Mouse (Mus musculus) kidney, embryonic 16.5 days (tissue): Measurements from ENCODE around the gene Srpk1. TPM values are rescaled to one million over a fixed set of nuclear protein-coding genes. Genes with fewer than 3 reads are reported as not detected.

Experiments
- ATAC-seq: fragments of 200-750 bp; cut with Nextera tagmentation; 2 replicates; pipeline ENCODE4 v1.8.0; 2017; ENCODE audit warnings: moderate TSS enrichment; ENCODE audit not compliant: low FRiP score, low TSS enrichment
- H3K27ac ChIP-seq: fragments of 300-500 bp; sonication (generic); 2 replicates; pipeline ENCODE4 v1.5.1; 2014; ENCODE audit warnings: low read length
- H3K27me3 ChIP-seq: fragments of 300-500 bp; sonication (generic); 2 replicates; pipeline ENCODE4 v1.6.1; 2014; ENCODE audit warnings: low read length, control low read depth, mixed read lengths; ENCODE audit not compliant: insufficient read depth
- H3K36me3 ChIP-seq: fragments of 300-500 bp; sonication (generic); 2 replicates; pipeline ENCODE4 v1.6.1; 2014; ENCODE audit warnings: low read length, control low read depth, mixed read lengths; ENCODE audit not compliant: insufficient read depth
- H3K4me1 ChIP-seq: fragments of 300-500 bp; sonication (generic); 2 replicates; pipeline ENCODE4 v1.6.1; 2014; ENCODE audit warnings: low read length, control low read depth, mixed read lengths; ENCODE audit not compliant: insufficient read depth
- H3K4me2 ChIP-seq: fragments of 300-500 bp; sonication (generic); replicated peaks from 2 replicates; pipeline ENCODE4 v1.6.1; 2014; ENCODE audit warnings: low read depth, low read length
- H3K4me3 ChIP-seq: fragments of 300-500 bp; sonication (generic); 2 replicates; pipeline ENCODE4 v1.5.1; 2014; ENCODE audit warnings: mild to moderate bottlenecking, low read length
- H3K9ac ChIP-seq: fragments of 300-500 bp; sonication (generic); replicated peaks from 2 replicates; pipeline ENCODE4 v1.6.1; 2014; ENCODE audit warnings: low read length
- H3K9me3 ChIP-seq: fragments of 300-500 bp; sonication (generic); 2 replicates; pipeline ENCODE4 v1.6.1; 2016; ENCODE audit warnings: low read length, control low read depth
- WGBS: fragments of 180-500 bp; shearing (Covaris S2); extraction: QIAGEN DNeasy Blood & Tissue Kit; methylation state at CpG from one replicate; pipeline ENCODE4 v1.1.7; 2014; 5-methylcytosine and 5-hydroxymethylcytosine counted together
- polyA plus RNA-seq: library from polyadenylated mRNA; unstranded; fragments of >200 nt; fragmentation: Nextera tagmentation; extraction: Ambion mirVana; gene quantifications from 2 replicates; pipeline ENCODE4 v1.2.1, GENCODE M21; 2015

Gene Srpk1
- polyA plus RNA-seq, 1 experiment from 2014 or later = 73.7 TPM

- 90% methylated on average over 5 of the region's 5 CpGs for WGBS
- no peak overlapping the region for H3K4me3 ChIP-seq
- no peak overlapping the region for H3K27ac ChIP-seq
- H3K4me1 ChIP-seq = peaks cover 3% of the 10 kb centered on the region; the same call in 1 of the 2 replicates
- no peaks in the 10 kb centered on the region for H3K9me3 ChIP-seq
- H3K36me3 ChIP-seq = peaks cover 57% of the 10 kb centered on the region
- no peaks in the 10 kb centered on the region for H3K27me3 ChIP-seq
- no peak overlapping the region for H3K9ac ChIP-seq
- no peak for ATAC-seq
- H3K4me2 ChIP-seq = no peak overlapping the region
These were observed 31.0 kb downstream of the Srpk1 start for GRCm38 (mm10) chr17:28591476-28591875.

GRCm38 (mm10) chr17:28590596-28590995 lies 31.9 kb downstream of the Srpk1 start:
- Histone ChIP-seq H3K9ac (no peak overlapping the region), H3K27ac (no peak overlapping the region), H3K4me2 (no peak overlapping the region), H3K4me1 (peaks cover 3% of the 10 kb centered on the region; the same call in 1 of the 2 replicates), H3K4me3 (no peak overlapping the region), H3K27me3 (no peaks in the 10 kb centered on the region), H3K9me3 (no peaks in the 10 kb centered on the region), H3K36me3 (peaks cover 48% of the 10 kb centered on the region)
- no peak for ATAC-seq
- WGBS = 88% methylated on average over 3 of the region's 3 CpGs

- Histone ChIP-seq H3K36me3 (peaks cover 42% of the 10 kb centered on the region), H3K4me2 (no peak overlapping the region)
These were observed 33.9 kb downstream of the Srpk1 start for GRCm38 (mm10) chr17:28588591-28588990.

GRCm38 (mm10) chr17:28586509-28586908 lies 36.0 kb downstream of the Srpk1 start:
- H3K4me3 ChIP-seq = no peak overlapping the region

More at GRCm38 (mm10) chr17:28588591-28588990, 33.9 kb downstream of the Srpk1 start:
- Histone ChIP-seq H3K9ac (no peak overlapping the region), H3K27me3 (no peaks in the 10 kb centered on the region), H3K9me3 (no peaks in the 10 kb centered on the region), H3K27ac (peak overlapping the region; percentile 23; the same call in 1 of the 2 replicates), H3K4me3 (no peak overlapping the region), H3K4me1 (peaks cover 3% of the 10 kb centered on the region; the same call in 1 of the 2 replicates)
- WGBS = 76% methylated on average over 2 of the region's 2 CpGs
- ATAC-seq = no peak

GRCm38 (mm10) chr17:28581056-28581455 lies 41.5 kb downstream of the Srpk1 start:
- H3K9ac ChIP-seq = no peak overlapping the region
- no peak overlapping the region for H3K27ac ChIP-seq
- H3K4me3 ChIP-seq = no peak overlapping the region
- no peak for ATAC-seq
- H3K9me3 ChIP-seq = no peaks in the 10 kb centered on the region
- H3K4me1 ChIP-seq = no peaks in the 10 kb centered on the region; the same call in 1 of the 2 replicates
- H3K27me3 ChIP-seq = no peaks in the 10 kb centered on the region
- H3K36me3 ChIP-seq = no peaks in the 10 kb centered on the region
- WGBS = 66% methylated on average over 2 of the region's 2 CpGs
- no peak overlapping the region for H3K4me2 ChIP-seq

More at GRCm38 (mm10) chr17:28586509-28586908, 36.0 kb downstream of the Srpk1 start:
- Histone ChIP-seq H3K9ac (no peak overlapping the region), H3K27me3 (no peaks in the 10 kb centered on the region), H3K4me1 (peaks cover 3% of the 10 kb centered on the region; the same call in 1 of the 2 replicates), H3K9me3 (no peaks in the 10 kb centered on the region), H3K36me3 (peaks cover 31% of the 10 kb centered on the region), H3K27ac (no peak overlapping the region), H3K4me2 (no peak overlapping the region)
- no peak for ATAC-seq
- 71% methylated on average over 3 of the region's 3 CpGs for WGBS

- ATAC-seq = peak; percentile 69; the same call in 1 of the 2 replicates
- no peak overlapping the region for H3K27ac ChIP-seq
- WGBS = under 1% methylated on average over 9 of the region's 9 CpGs
These were observed 42.1 kb downstream of the Srpk1 start for GRCm38 (mm10) chr17:28580396-28580795.

GRCm38 (mm10) chr17:28575244-28576125 lies 47.0 kb downstream of the Srpk1 start, which contains the start of gene Lhfpl5:
Lhfpl5 (plus strand) TSS chr17:28575641.
- Histone ChIP-seq H3K36me3 (no peaks in the 10 kb centered on the region), H3K4me1 (peaks cover 4% of the 10 kb centered on the region), H3K9me3 (no peaks in the 10 kb centered on the region), H3K27ac (no peak within 1 kb of the TSS), H3K4me3 (peak within 1 kb of the TSS; percentile 29), H3K27me3 (no peaks in the 10 kb centered on the region), H3K4me2 (peak within 1 kb of the TSS; percentile 56), H3K9ac (no peak within 1 kb of the TSS)
- peak; percentile 87 for ATAC-seq
- WGBS = 15% methylated on average over 49 of the region's 50 CpGs

More at GRCm38 (mm10) chr17:28580396-28580795, 42.1 kb downstream of the Srpk1 start:
- no peak overlapping the region for H3K4me3 ChIP-seq
- no peaks in the 10 kb centered on the region for H3K9me3 ChIP-seq
- H3K4me1 ChIP-seq = peaks cover 4% of the 10 kb centered on the region
- H3K4me2 ChIP-seq = no peak overlapping the region
- H3K27me3 ChIP-seq = no peaks in the 10 kb centered on the region
- no peak overlapping the region for H3K9ac ChIP-seq
- H3K36me3 ChIP-seq = no peaks in the 10 kb centered on the region

- Histone ChIP-seq H3K27me3 (no peaks in the 10 kb centered on the region), H3K9ac (no peak overlapping the region), H3K4me2 (no peak overlapping the region), H3K4me3 (no peak overlapping the region), H3K27ac (no peak overlapping the region), H3K36me3 (no peaks in the 10 kb centered on the region), H3K9me3 (no peaks in the 10 kb centered on the region), H3K4me1 (peaks cover 4% of the 10 kb centered on the region)
- no peak for ATAC-seq
- WGBS = 81% methylated on average over 6 of the region's 6 CpGs
These were observed 49.6 kb downstream of the Srpk1 start for GRCm38 (mm10) chr17:28572941-28573340.

- peaks cover 4% of the 10 kb centered on the region for H3K4me1 ChIP-seq
- no peaks in the 10 kb centered on the region for H3K9me3 ChIP-seq
- WGBS = 82% methylated on average over 7 of the region's 7 CpGs
- no peak overlapping the region for H3K27ac ChIP-seq
- H3K4me2 ChIP-seq = no peak overlapping the region
- no peak for ATAC-seq
- no peaks in the 10 kb centered on the region for H3K36me3 ChIP-seq
- no peak overlapping the region for H3K4me3 ChIP-seq
- H3K9ac ChIP-seq = no peak overlapping the region
- no peaks in the 10 kb centered on the region for H3K27me3 ChIP-seq
These were observed 50.0 kb downstream of the Srpk1 start for GRCm38 (mm10) chr17:28572521-28572920.

- 83% methylated on average over 3 of the region's 3 CpGs for WGBS
- Histone ChIP-seq H3K4me2 (no peak overlapping the region), H3K4me1 (peaks cover 4% of the 10 kb centered on the region), H3K27me3 (no peaks in the 10 kb centered on the region), H3K36me3 (no peaks in the 10 kb centered on the region), H3K9ac (no peak overlapping the region), H3K4me3 (no peak overlapping the region), H3K27ac (no peak overlapping the region), H3K9me3 (no peaks in the 10 kb centered on the region)
- ATAC-seq = no peak
These were observed 50.6 kb downstream of the Srpk1 start for GRCm38 (mm10) chr17:28571868-28572267.
